Mouse (Mus musculus) embryonic fibroblast, embryonic 13.5 days (primary cell): ENCODE measurements around the gene Sdk2.

ENCODE experiments used
- CTCF ChIP-seq: IDR thresholded peaks from 2 replicates; pipeline ENCODE4 v1.5.1; 2011; ENCODE audit warnings: mild to moderate bottlenecking, control low read depth, low read length, moderate library complexity, borderline replicate concordance; ENCODE audit not compliant: insufficient read depth
- POLR2A ChIP-seq: IDR thresholded peaks from 2 replicates; pipeline ENCODE4 v1.6.1; 2011; ENCODE audit warnings: low read depth, mild to moderate bottlenecking, control low read depth, low read length, moderate library complexity

- TF ChIP-seq CTCF: no peak
- no peak for TF ChIP-seq POLR2A
These were observed 44.0 kb upstream of the Sdk2 start for GRCm38 (mm10) chr11:114110851-114111250.
